Mouse (Mus musculus) midbrain, embryonic 11.5 days (tissue): ENCODE measurements around the gene Oscar. TPM values are rescaled to one million over a fixed set of nuclear protein-coding genes. Genes with fewer than 3 reads are reported as not detected.

Experiments used
- ATAC-seq: fragments of 200-750 bp; cut with Nextera tagmentation; 2 replicates; pipeline ENCODE4 v1.8.0; 2017; ENCODE audit warnings: moderate TSS enrichment, moderate library complexity; ENCODE audit not compliant: low FRiP score
- DNase-seq: peaks from one replicate; pipeline ENCODE4 v3.0.0; 2015; ENCODE audit warnings: low spot score; ENCODE audit errors: missing footprints
- H3K27ac ChIP-seq: fragments of 300-500 bp; sonication (generic); 2 replicates; pipeline ENCODE4 v1.5.1; 2014; ENCODE audit warnings: low read depth, low read length
- H3K27me3 ChIP-seq: fragments of 300-500 bp; sonication (generic); 2 replicates; pipeline ENCODE4 v1.6.1; 2014; ENCODE audit warnings: mild to moderate bottlenecking, low read length, moderate library complexity, mixed read lengths; ENCODE audit not compliant: control insufficient read depth, insufficient read depth
- H3K36me3 ChIP-seq: fragments of 300-500 bp; sonication (generic); 2 replicates; pipeline ENCODE4 v1.6.1; 2014; ENCODE audit warnings: mild to moderate bottlenecking, low read length, moderate library complexity, mixed read lengths; ENCODE audit not compliant: control insufficient read depth, insufficient read depth
- H3K4me1 ChIP-seq: fragments of 300-500 bp; sonication (generic); 2 replicates; pipeline ENCODE4 v1.6.1; 2014; ENCODE audit warnings: low read length; ENCODE audit not compliant: control insufficient read depth, insufficient read depth
- H3K4me2 ChIP-seq: fragments of 300-500 bp; sonication (generic); 2 replicates; pipeline ENCODE4 v1.6.1; 2014; ENCODE audit warnings: mild to moderate bottlenecking, moderate library complexity
- H3K4me3 ChIP-seq: fragments of 300-500 bp; sonication (generic); 2 replicates; pipeline ENCODE4 v1.5.1; 2014; ENCODE audit warnings: low read depth, low read length
- H3K9ac ChIP-seq: fragments of 300-500 bp; sonication (generic); 2 replicates; pipeline ENCODE4 v1.6.1; 2014; ENCODE audit warnings: low read length
- H3K9me3 ChIP-seq: fragments of 300-500 bp; sonication (generic); 2 replicates; pipeline ENCODE4 v1.6.1; 2016; ENCODE audit warnings: low read length; ENCODE audit not compliant: control insufficient read depth
- WGBS: fragments of 180-500 bp; shearing (Covaris S2); extraction: QIAGEN DNeasy Blood & Tissue Kit; methylation state at CpG from one replicate; pipeline ENCODE4 v1.1.7; 2014; 5-methylcytosine and 5-hydroxymethylcytosine counted together
- polyA plus RNA-seq: library from polyadenylated mRNA; unstranded; fragments of >200 nt; fragmentation: Nextera tagmentation; extraction: Ambion mirVana; gene quantifications from 2 replicates; pipeline ENCODE4 v1.2.1, GENCODE M21; 2014

Gene Oscar
- 0.08 and 0.25 TPM in 2 replicates for polyA plus RNA-seq

- WGBS: 85% methylated on average over 4 of the region's 4 CpGs
- H3K36me3 ChIP-seq: peaks cover 3% of the 10 kb centered on the region; the same call in 1 of the 2 replicates
- no peak for DNase-seq
- H3K27me3 ChIP-seq: no peaks in the 10 kb centered on the region
- H3K4me2 ChIP-seq: peak within 1 kb of the TSS; percentile 55; the same call in 1 of the 2 replicates
- H3K9me3 ChIP-seq: no peaks in the 10 kb centered on the region
- peak within 1 kb of the TSS; percentile 75 for H3K4me3 ChIP-seq
- H3K27ac ChIP-seq: no peak within 1 kb of the TSS
- peaks cover 5% of the 10 kb centered on the region; the same call in 1 of the 2 replicates for H3K4me1 ChIP-seq
- no peak for ATAC-seq
- no peak within 1 kb of the TSS for H3K9ac ChIP-seq
Observed at GRCm38 (mm10) chr7:3616057-3616388, at the start of gene Oscar. Gene Oscar (minus strand): TSS chr7:3616157.

- no peaks in the 10 kb centered on the region for H3K27me3 ChIP-seq
- peak within 1 kb of the TSS; percentile 75 for H3K4me3 ChIP-seq
- peaks cover 10% of the 10 kb centered on the region; the same call in 1 of the 2 replicates for H3K36me3 ChIP-seq
- 5% methylated on average over 45 of the region's 45 CpGs for WGBS
- H3K4me1 ChIP-seq: peaks cover 12% of the 10 kb centered on the region
- H3K9me3 ChIP-seq: no peaks in the 10 kb centered on the region
- DNase-seq: peak; percentile 97
- H3K9ac ChIP-seq: peak within 1 kb of the TSS; percentile 88
- peak within 1 kb of the TSS; percentile 74 for H3K4me2 ChIP-seq
- H3K27ac ChIP-seq: peak within 1 kb of the TSS; percentile 80
- ATAC-seq: peak; percentile 99
Observed at GRCm38 (mm10) chr7:3665215-3666114, 49.5 kb upstream of the Oscar start, which contains the start of gene Leng1. Gene Leng1 (minus strand): TSS chr7:3665840.

GRCm38 (mm10) chr7:3664524-3665214 is 48.7 kb upstream of the Oscar start:
- H3K4me1 ChIP-seq: peaks cover 12% of the 10 kb centered on the region
- DNase-seq (no peak), ATAC-seq (peak; percentile 34)
- no peaks in the 10 kb centered on the region for H3K9me3 ChIP-seq
- no peaks in the 10 kb centered on the region for H3K27me3 ChIP-seq
- peak overlapping the region; percentile 88 for H3K9ac ChIP-seq
- H3K4me3 ChIP-seq: peak overlapping the region; percentile 75
- H3K36me3 ChIP-seq: peaks cover 17% of the 10 kb centered on the region; the same call in 1 of the 2 replicates
- WGBS: 34% methylated on average over 15 of the region's 15 CpGs
- peak overlapping the region; percentile 74 for H3K4me2 ChIP-seq
- peak overlapping the region; percentile 80 for H3K27ac ChIP-seq

- Histone ChIP-seq H3K27me3 (no peaks in the 10 kb centered on the region), H3K4me3 (no peak overlapping the region), H3K4me2 (no peak overlapping the region), H3K9ac (no peak overlapping the region), H3K9me3 (no peaks in the 10 kb centered on the region), H3K36me3 (peaks cover 47% of the 10 kb centered on the region), H3K4me1 (peaks cover 1% of the 10 kb centered on the region), H3K27ac (no peak overlapping the region)
- DNase-seq: no peak
- 97% methylated on average over 14 of the region's 14 CpGs for WGBS
- no peak for ATAC-seq
Observed at GRCm38 (mm10) chr7:3658578-3658977, 42.6 kb upstream of the Oscar start.

GRCm38 (mm10) chr7:3656966-3657365 is 41.0 kb upstream of the Oscar start:
- 93% methylated on average over 4 of the region's 4 CpGs for WGBS
- no peaks in the 10 kb centered on the region for H3K27me3 ChIP-seq
- no peak overlapping the region for H3K27ac ChIP-seq
- no peak overlapping the region for H3K4me3 ChIP-seq
- no peaks in the 10 kb centered on the region for H3K4me1 ChIP-seq
- H3K36me3 ChIP-seq: peaks cover 55% of the 10 kb centered on the region
- ATAC-seq (0 out of 2 replicates have a peak, but pooled peaks have one; percentile 19), DNase-seq (no peak)
- H3K9me3 ChIP-seq: no peaks in the 10 kb centered on the region
- no peak overlapping the region for H3K9ac ChIP-seq
- H3K4me2 ChIP-seq: no peak overlapping the region

- Histone ChIP-seq H3K27me3 (no peaks in the 10 kb centered on the region), H3K9me3 (no peaks in the 10 kb centered on the region), H3K27ac (no peak overlapping the region), H3K4me3 (peak overlapping the region; percentile 99), H3K4me1 (peaks cover 26% of the 10 kb centered on the region), H3K36me3 (peaks cover 13% of the 10 kb centered on the region), H3K4me2 (peak overlapping the region; percentile 91), H3K9ac (peak overlapping the region; percentile 99)
- ATAC-seq: no peak
- DNase-seq: no peak
- WGBS: 74% methylated on average over 4 of the region's 4 CpGs
Observed at GRCm38 (mm10) chr7:3646641-3647040, 30.7 kb upstream of the Oscar start.

GRCm38 (mm10) chr7:3646188-3646587 is 30.2 kb upstream of the Oscar start:
- peak overlapping the region; percentile 99 for H3K4me3 ChIP-seq
- DNase-seq (no peak), ATAC-seq (no peak)
- peak overlapping the region; percentile 91 for H3K4me2 ChIP-seq
- H3K9me3 ChIP-seq: no peaks in the 10 kb centered on the region
- 23% methylated on average over 9 of the region's 9 CpGs for WGBS
- H3K9ac ChIP-seq: peak overlapping the region; percentile 99
- H3K27ac ChIP-seq: no peak overlapping the region
- no peaks in the 10 kb centered on the region for H3K27me3 ChIP-seq
- peaks cover 9% of the 10 kb centered on the region for H3K36me3 ChIP-seq
- peaks cover 26% of the 10 kb centered on the region for H3K4me1 ChIP-seq

- peak; percentile 10; the same call in 1 of the 2 replicates for ATAC-seq
- peak overlapping the region; percentile 99 for H3K9ac ChIP-seq
- no peaks in the 10 kb centered on the region for H3K27me3 ChIP-seq
- peak overlapping the region; percentile 99 for H3K4me3 ChIP-seq
- DNase-seq: no peak
- no peaks in the 10 kb centered on the region for H3K9me3 ChIP-seq
- peak overlapping the region; percentile 97 for H3K27ac ChIP-seq
- H3K4me1 ChIP-seq: peaks cover 26% of the 10 kb centered on the region
- peaks cover 11% of the 10 kb centered on the region for H3K36me3 ChIP-seq
- peak overlapping the region; percentile 91 for H3K4me2 ChIP-seq
- under 1% methylated on average over 52 of the region's 58 CpGs for WGBS
Observed at GRCm38 (mm10) chr7:3645488-3646025, 29.6 kb upstream of the Oscar start.
